Mouse (Mus musculus) testis, postnatal 14 days (tissue): ENCODE results near the gene Fam92b.

ENCODE experiments used
- DNase-seq: peaks from one replicate; pipeline ENCODE4 v3.0.0; 2021; ENCODE audit warnings: low spot score

Gene Fam92b

GRCm38 (mm10) chr8:120177318-120178123, at the start of gene Fam92b:
Fam92b (minus strand) TSS chr8:120177466.
- peak; percentile 83 for DNase-seq

GRCm38 (mm10) chr8:120225421-120226151, 48.3 kb upstream of the Fam92b start:
- no peak for DNase-seq

GRCm38 (mm10) chr8:120224521-120225420, 47.5 kb upstream of the Fam92b start:
- no peak for DNase-seq

GRCm38 (mm10) chr8:120222548-120222947, 45.3 kb upstream of the Fam92b start:
- DNase-seq: no peak

GRCm38 (mm10) chr8:120216855-120217830, 39.9 kb upstream of the Fam92b start:
- no peak for DNase-seq

- no peak for DNase-seq
Observed at GRCm38 (mm10) chr8:120215416-120216141, 38.3 kb upstream of the Fam92b start.

GRCm38 (mm10) chr8:120213939-120214338, 36.7 kb upstream of the Fam92b start:
- DNase-seq: no peak

GRCm38 (mm10) chr8:120213229-120213628, 36.0 kb upstream of the Fam92b start:
- no peak for DNase-seq

- no peak for DNase-seq
Observed at GRCm38 (mm10) chr8:120212596-120212995, 35.3 kb upstream of the Fam92b start.

- no peak for DNase-seq
Observed at GRCm38 (mm10) chr8:120211345-120211744, 34.1 kb upstream of the Fam92b start.

- DNase-seq: no peak
Observed at GRCm38 (mm10) chr8:120208113-120208512, 30.8 kb upstream of the Fam92b start.

- DNase-seq: no peak
Observed at GRCm38 (mm10) chr8:120207364-120207763, 30.1 kb upstream of the Fam92b start.

GRCm38 (mm10) chr8:120205916-120206315, 28.6 kb upstream of the Fam92b start:
- no peak for DNase-seq

GRCm38 (mm10) chr8:120204736-120205360, 27.6 kb upstream of the Fam92b start:
- peak; percentile 58 for DNase-seq

GRCm38 (mm10) chr8:120202546-120202945, 25.3 kb upstream of the Fam92b start:
- DNase-seq: no peak

- no peak for DNase-seq
Observed at GRCm38 (mm10) chr8:120201351-120201750, 24.1 kb upstream of the Fam92b start.

GRCm38 (mm10) chr8:120192118-120192517, 14.9 kb upstream of the Fam92b start:
- DNase-seq: no peak

- no peak for DNase-seq
Observed at GRCm38 (mm10) chr8:120191633-120192032, 14.4 kb upstream of the Fam92b start.

- DNase-seq: peak; percentile 86
Observed at GRCm38 (mm10) chr8:120190810-120191413, 13.6 kb upstream of the Fam92b start.
